Mouse (Mus musculus) cerebellum, postnatal 4 days (tissue): ENCODE data around the gene Olfr544.
"Not testable (repeated sequence)": the region's sequence is repeated elsewhere in the genome, so short reads cannot be mapped to it uniquely, and the experiment has no call there.

Experiments
- DNase-seq, 2 experiments: peaks; one replicate each; pipeline ENCODE4 v3.0.0; 2022; ENCODE audit warnings: low spot score in 2 of 2, mixed read lengths in 1 of 2

Olfr544 gene

DNA sequence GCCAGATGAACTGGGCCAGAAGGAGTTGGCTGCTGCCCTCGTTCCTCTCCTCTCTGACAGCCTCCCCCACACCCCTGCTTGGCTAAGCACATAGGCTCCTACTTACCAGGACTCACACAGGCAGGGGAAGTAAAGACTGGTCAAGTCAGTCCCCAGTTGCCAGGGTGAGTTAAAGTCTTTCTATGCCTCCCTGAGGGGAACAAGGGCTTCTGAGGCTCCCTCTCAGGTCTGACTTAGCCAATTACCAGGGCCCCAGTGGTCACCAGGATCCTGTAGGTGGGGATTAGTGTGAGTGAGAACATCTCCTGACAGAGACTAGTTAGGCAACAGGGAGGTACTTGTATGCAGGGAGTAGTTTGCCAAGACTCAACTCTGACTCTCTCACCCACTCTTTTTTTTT, at the start of gene Olfr544:
Gene Olfr544 (minus strand): TSS at position 153 of the 400 bp plus-strand sequence.
- DNase-seq: no peak

DNA sequence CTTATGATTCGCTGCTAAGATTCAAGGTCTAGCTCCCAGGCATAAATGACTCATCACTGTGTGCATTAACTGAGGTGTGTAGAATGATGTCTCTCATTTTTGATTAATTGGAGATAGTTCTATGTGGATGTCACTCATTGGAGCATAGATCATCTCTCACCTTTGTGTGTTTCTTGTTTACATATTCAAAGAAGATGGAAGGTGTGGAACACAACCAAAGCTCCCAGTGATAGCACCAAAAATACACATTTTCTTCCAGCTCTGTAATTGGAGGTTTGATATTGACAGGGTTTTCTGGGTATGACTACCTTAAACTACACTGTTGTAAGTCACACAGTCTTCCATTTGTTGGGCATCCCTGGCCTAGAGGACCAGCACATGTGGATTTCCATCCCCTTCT, 46.3 kb upstream of the Olfr544 start, which contains the start of gene Olfr547:
Gene Olfr547 (plus strand): TSS at position 301 of the 400 bp plus-strand sequence.
- DNase-seq: no peak

DNA sequence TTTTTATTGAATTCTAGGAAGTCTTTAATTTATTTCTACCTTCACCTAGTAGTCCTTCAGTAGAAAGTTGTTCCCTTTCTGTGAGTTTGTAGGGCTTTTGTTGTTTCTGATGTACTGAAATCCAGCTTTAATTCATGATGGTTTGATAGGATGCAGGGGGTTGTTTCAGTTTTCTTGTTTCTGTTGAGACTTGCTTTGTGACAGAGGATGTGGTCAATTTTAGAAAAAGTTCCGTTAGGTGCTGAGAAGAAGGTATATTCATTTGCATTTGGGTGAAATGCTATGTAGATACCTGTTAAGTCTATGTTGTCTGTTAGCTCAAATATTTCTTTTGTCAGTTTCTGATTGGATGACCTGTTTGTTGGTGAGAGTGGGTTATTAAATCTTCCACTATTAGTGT, 40.9 kb upstream of the Olfr544 start:
- no peak for DNase-seq

GRCm38 (mm10) chr7:102517051-102517335, 28.9 kb upstream of the Olfr544 start:
- DNase-seq: peak in 1 of 2 experiments; percentile 16

- peak in 1 of 2 experiments; percentile 47 for DNase-seq
Observed at GRCm38 (mm10) chr7:102516261-102517050, 28.3 kb upstream of the Olfr544 start.

- DNase-seq: no peak
Observed at GRCm38 (mm10) chr7:102514144-102514543, 26.0 kb upstream of the Olfr544 start.

DNA sequence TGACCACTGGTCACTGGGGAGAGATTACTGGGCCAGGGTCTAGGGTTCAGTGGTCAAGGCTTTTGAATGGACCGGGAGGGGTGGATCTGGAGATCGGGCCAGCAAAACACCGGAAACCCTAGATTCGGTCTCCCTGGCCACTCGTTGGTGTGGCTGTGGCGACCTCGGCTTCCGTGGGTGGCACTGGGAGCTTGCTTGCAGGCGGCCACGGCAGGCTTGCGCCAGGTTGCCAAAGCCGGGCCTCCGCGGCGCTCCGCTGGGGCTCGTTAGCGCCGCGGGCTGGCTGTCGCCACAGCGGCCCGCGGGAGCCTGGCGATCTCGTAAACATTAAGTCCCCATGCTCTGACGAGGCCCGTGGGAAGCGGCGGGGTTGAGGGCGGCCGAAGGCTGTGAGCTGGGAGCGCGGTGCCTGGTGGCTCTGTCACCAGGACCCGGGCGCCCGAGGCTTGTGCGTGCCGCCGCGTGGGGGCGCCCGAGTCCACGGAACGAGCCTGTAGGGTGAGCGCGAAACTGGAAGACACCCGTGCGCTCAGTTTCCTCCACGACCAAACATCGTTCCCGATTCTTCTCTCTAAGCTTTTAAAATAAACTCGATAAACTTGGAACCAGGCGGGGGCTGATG, 24.8 kb upstream of the Olfr544 start:
- DNase-seq: peak; percentile 89 to 92

GRCm38 (mm10) chr7:102511927-102512326, 23.8 kb upstream of the Olfr544 start:
- DNase-seq: no peak

DNA sequence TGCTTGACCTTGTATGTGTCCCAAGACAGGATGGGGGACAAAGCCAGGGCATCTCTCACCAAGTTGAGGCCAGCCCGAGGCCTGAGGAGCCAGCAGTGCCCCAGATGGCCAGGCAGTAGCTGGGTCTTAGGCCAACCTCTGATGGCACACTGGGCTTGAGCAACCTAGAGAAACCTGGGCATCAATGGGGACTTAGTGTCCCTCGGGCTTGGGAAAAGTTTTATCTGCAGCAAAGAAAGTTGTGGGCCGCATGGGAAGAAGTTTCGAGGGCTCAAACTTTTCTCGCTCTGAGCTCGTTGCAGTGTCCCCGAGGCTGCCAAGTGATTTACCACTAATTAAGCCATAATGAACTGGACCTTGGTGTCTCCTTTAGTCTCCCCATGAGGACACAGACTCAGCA, 21.6 kb upstream of the Olfr544 start:
- no peak for DNase-seq

DNA sequence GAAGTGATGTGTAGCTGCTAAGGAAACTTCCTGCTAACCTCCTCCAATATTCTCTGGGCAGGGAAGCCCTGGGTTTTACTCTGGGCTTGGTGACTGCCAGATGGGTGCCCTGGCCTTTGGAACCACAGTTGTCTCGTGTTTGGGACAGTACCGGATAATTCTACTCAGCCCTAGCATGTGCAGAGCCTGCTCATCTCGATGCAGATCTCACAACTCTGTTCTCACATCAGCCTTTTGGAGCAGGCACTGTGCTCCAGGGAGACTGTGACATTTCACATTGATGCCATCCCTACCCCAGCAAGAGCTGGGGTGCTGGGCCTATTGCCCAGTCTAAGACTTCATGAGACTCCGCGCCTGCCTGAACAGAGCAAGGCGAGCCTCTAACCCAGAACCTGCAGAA, 20.6 kb upstream of the Olfr544 start:
- no peak for DNase-seq

DNA sequence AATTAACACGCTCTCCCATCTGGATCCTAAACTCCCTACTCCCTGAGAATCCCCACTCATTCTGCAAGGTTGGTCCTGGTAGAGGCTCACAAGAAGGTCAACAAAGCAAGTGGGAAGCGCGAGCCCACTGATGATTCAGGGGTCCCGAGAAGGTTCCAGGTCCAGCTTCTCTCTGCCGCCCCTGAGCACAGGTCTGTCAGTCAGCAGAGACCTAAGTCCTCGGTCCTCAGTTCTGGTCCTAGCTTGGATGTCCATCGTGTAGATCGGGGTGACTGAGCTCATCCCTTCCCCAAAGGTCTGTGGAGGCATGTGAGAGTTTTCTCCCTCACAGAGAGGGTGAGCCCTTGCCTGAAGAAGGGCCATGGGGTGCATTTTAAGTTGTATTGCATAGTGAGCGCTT, 20.0 kb upstream of the Olfr544 start:
- DNase-seq: no peak

DNA sequence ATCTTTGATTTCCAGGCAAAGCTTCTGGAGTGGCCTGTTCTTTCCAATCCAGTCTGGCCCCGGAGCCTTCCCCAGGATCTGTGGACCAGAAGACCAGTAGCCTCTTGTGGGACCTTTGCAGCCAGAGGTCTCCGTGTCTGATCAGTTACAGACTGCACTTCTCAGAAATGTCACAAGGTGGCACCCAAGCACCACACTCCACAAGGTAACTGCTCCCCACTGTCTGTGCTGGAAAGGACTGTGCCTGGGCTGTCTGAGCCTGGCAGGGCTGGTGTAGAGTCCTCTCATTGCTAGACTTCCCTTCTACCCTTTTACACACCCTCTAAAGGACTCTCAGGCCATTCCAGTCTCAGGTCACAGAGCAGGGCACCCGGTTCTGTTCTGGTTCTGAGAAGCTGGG, 18.7 kb upstream of the Olfr544 start:
- DNase-seq: peak; percentile 62 to 77

DNA sequence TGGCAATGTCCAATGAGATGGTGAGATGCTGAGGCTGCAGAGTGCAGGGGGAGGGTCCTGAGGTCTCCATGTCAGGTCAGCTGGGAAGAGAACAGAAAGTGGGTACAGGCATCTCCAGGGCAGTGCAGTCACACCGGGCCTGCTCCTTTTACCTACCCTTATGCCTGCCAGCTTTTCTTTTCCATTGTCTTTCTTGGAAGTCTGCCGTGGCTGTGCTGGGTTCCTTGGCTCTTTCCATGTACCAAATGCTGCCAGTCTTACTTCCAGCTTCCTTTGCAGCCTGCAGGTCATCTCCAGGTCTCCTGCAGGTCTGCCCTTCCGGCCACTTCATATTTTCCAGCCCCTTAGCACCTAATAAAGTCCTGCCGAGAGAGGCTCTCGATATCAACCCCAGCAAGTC, 13.9 kb upstream of the Olfr544 start:
- DNase-seq: no peak

- DNase-seq: no peak
Observed at GRCm38 (mm10) chr7:102499473-102499872, 11.4 kb upstream of the Olfr544 start, which contains the start of gene Olfr545. Gene Olfr545, minus strand, starts transcription at chr7:102499573.

GRCm38 (mm10) chr7:102494416-102494815, 6.3 kb upstream of the Olfr544 start:
- not testable (repeated sequence) for DNase-seq

DNA sequence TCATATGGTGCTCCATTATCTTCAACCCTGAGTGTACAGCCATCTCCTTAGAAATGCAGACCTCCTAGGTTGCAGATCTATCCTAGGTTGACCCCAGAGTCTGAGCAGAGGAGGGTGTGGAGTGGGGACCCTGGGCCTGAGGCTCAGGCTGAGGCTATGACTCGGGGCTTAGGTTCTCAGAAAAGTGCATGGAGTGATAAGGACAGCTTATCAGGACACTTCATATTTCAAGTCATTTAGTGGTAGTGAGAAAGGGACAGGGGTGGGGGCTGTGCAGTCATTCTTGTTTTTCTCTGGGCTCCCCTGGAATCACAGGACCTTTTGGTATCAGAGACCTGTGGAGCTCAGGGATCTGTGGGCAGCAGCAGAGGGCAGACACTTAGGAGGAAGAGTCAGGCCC, 2.0 kb downstream of the Olfr544 start:
- no peak for DNase-seq

GRCm38 (mm10) chr7:102484766-102485165, 3.3 kb downstream of the Olfr544 start:
- not testable (repeated sequence) for DNase-seq

- no peak for DNase-seq
Observed at GRCm38 (mm10) chr7:102483665-102484064, 4.4 kb downstream of the Olfr544 start.

GRCm38 (mm10) chr7:102481579-102481978, 6.5 kb downstream of the Olfr544 start, which contains the start of gene Olfr543:
Gene Olfr543, minus strand, starts transcription at chr7:102481679.
- no peak for DNase-seq

DNA sequence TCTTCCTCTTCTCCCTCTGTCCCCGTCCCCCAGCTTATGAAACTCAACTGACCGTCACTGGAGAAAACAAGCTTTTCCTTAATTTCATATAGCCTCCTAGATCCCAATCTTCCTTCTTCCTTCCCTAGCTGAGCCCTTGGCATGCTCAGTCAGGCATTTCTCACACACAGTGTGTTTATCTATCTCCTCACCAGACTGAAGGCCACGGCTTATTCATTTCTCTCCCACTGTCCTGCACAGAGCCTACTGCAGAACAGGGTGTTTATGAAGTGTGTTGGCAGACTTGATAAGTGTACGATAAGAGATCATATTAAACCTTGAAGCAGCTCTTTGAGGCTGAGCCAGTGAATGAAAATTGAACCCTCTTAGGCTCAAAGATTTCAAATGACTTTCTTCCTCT, 7.3 kb downstream of the Olfr544 start:
- DNase-seq: no peak

GRCm38 (mm10) chr7:102479368-102480078, 8.6 kb downstream of the Olfr544 start:
- no peak for DNase-seq

DNA sequence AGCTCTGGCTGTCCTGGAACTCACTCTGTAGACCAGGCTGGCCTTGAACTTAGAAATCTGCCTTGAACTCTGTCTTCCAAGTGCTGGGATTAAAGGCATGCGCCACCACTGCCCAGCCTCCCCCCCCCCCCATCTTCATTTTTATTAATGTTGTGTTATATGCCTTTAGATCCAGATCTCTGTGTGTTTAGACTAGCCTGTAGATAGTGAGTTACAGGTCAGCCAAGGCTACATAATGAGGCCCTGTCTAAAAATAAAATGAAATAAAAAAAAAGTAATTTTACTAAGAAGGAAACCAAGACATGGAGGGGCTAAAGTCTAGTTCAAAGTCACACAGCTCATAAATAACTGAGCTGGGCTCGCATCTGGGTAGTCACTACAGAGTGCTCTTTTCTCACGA, 9.2 kb downstream of the Olfr544 start:
- DNase-seq: no peak

- no peak for DNase-seq
Observed at GRCm38 (mm10) chr7:102478425-102478824, 9.7 kb downstream of the Olfr544 start.
